Mouse (Mus musculus) kidney, adult 2 months (tissue): Measurements from ENCODE around the gene Mef2c.

Experiments used
- CTCF ChIP-seq: fragments of 200-500 bp; conservative IDR thresholded peaks from 2 replicates; pipeline ENCODE4 v1.5.1; 2011; ENCODE audit warnings: low read depth, mild to moderate bottlenecking, control low read depth, low read length, moderate library complexity, mixed read lengths; ENCODE audit not compliant: insufficient read depth, insufficient read length
- POLR2A ChIP-seq: fragments of 200-500 bp; IDR thresholded peaks from one replicate; pipeline ENCODE4 v1.6.1; 2011; ENCODE audit warnings: low read depth, low read length, control low read depth

- no peak for TF ChIP-seq POLR2A
- no peak for TF ChIP-seq CTCF
These were observed 145.2 kb downstream of the Mef2c start for GRCm38 (mm10) chr13:83649051-83649450.
